Mouse (Mus musculus): Measurements from ENCODE around the gene Slc22a5. TPM values are rescaled to one million over a fixed set of nuclear protein-coding genes. Genes with fewer than 3 reads are reported as not detected.
"Not testable (repeated sequence)": the region's sequence is repeated elsewhere in the genome, so short reads cannot be mapped to it uniquely, and the experiment has no call there.

Gene Slc22a5
- total RNA-seq, 1 experiment from 2014 or later, result 11.0 TPM

DNA sequence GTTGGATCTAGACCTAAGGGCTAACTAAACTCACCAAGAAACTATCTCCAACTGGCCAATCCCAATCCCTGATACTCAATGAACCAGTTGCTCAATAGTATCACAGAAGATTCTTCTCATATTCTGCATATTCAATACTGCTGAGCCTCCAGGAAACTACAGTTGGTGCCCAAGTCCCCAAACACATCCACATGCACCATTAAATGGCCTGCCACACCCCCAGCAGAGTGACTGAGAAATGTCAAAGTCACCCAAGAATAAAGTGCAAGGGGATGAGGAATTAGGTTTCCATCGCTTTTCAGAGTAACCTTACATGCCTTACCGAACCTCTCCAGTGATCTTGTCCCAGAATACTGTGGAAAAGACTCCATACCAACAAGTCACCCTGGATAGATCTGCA, 1.2 kb downstream of the Slc22a5 start:
- no peak for ATAC-seq (replicated peaks; ENCODE audit: low read depth, poor library complexity, severe bottlenecking)

DNA sequence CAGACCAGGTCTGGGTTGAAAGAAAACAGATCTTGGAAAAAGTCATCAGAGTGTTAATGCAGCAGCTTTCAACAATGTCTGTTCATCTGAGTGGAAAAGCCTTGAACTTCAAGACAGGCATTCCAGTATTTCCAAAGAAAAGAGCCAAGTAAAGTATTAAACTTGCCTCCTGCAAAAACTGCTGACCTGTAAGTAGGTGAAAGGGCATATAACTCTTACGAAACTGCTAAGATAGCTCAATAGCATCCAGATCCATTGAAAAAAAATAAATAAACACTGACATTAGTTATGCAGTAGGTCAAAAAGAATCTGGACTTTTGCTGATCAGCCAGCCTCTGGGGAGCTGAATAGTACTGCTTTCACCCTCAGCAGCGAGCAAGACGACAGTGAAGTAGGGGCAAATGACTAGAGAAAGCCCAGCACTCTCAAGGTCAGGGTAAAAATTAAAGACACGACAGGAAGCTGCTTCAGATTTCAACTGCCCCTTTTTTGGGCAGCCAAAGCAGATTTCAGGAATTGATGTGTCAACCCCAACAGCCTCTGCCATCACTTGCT, 2.3 kb downstream of the Slc22a5 start:
- ATAC-seq (replicated peaks; ENCODE audit: low read depth, poor library complexity, severe bottlenecking), result no peak

DNA sequence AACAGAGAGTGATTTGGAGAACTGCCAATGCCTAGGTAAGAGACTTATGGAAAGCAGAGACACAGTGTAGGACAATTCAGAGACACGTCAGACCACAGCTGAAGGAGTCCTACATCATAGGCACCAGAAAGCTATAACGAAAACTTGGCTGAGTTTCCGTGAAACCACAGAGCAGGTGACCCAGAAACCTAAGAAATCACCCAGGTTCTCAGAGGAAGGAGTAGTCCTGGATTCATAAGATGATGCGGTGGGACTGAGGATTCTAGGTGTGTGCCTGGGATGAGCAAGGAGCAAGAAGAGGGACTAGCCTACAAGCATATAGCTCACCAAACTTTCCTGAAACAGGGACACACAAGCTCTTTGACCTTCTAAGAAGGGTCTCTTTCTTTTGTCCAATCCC, 3.2 kb downstream of the Slc22a5 start:
- ATAC-seq (replicated peaks; ENCODE audit: low read depth, poor library complexity, severe bottlenecking), result no peak

DNA sequence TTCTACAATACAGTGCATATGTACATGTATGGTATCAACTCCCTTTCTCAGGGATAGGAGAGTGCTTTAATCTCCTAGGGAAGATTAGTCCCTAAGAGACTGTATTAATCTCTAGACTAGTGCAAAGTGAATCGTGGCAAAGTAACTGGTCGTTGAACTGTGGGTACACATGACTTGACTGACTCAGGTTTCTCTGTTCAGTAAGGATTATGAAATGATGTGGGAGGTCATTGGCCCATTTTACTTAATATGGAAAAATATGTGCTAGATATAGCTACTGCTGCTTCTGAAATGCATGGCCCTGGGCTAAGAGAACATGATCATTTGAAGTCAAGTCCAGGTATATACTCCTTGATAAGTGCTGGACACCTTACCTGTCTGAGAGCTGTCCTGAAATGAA, 8.2 kb downstream of the Slc22a5 start:
- no peak for ATAC-seq (replicated peaks; ENCODE audit: low read depth, poor library complexity, severe bottlenecking)

DNA sequence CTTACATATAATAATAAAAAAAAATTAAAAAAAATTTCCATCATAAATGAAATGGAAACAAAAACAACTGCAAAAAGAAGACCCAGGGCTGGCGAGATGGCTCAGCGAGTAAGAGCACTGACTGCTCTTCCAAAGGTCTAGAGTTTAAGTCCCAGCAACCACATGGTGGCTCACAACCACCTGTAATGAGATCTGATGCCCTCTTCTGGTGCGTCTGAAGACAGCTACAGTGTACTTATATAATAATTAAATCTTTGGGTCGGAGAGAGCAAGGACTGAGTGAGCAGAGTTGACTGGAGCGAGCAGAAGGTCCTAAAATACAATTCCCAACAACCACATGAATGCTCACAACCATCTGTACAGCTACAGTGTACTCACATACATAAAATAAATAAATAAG, 13.4 kb downstream of the Slc22a5 start:
- ATAC-seq (replicated peaks; ENCODE audit: low read depth, poor library complexity, severe bottlenecking), result not testable (repeated sequence)

DNA sequence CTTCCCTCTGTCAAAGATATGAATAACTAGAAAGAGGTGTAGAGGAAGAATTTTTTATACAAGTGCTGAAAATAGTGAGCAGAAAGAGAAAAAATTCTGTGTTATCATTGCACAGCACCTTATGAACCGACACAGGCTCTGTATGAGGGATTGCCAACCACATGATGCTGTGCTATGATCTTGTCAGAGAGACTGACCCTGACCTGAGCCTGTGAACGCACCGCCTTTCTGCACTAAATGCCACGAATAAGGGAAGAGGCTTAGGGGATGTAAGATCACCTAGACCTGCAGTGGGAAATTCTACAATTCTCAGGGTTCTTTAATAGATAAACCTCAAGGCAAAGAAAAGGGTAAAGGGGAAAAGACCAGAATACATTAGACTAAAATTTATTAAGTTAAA, 15.0 kb downstream of the Slc22a5 start:
- no peak for ATAC-seq (replicated peaks; ENCODE audit: low read depth, poor library complexity, severe bottlenecking)

DNA sequence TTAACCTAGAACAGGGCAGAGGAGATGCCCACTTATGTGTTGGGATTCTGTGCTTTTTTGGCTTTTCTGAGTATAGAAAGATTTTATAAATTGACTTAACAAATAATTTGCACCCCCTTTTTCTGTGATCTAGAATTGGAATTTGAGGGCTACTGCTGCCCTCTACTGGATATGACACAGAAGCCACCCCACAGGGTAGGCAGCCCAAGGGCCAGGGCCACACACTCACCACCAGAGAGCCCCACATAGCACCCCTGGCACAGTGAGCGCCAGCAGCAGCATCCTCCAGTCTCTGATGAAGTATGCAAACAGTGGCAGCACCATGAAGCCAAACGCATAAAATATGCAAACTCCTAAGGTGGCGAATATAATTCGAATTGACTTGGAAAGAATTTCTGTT, 16.8 kb downstream of the Slc22a5 start:
- peak; percentile 93 for ATAC-seq (replicated peaks; ENCODE audit: low read depth, poor library complexity, severe bottlenecking)

DNA sequence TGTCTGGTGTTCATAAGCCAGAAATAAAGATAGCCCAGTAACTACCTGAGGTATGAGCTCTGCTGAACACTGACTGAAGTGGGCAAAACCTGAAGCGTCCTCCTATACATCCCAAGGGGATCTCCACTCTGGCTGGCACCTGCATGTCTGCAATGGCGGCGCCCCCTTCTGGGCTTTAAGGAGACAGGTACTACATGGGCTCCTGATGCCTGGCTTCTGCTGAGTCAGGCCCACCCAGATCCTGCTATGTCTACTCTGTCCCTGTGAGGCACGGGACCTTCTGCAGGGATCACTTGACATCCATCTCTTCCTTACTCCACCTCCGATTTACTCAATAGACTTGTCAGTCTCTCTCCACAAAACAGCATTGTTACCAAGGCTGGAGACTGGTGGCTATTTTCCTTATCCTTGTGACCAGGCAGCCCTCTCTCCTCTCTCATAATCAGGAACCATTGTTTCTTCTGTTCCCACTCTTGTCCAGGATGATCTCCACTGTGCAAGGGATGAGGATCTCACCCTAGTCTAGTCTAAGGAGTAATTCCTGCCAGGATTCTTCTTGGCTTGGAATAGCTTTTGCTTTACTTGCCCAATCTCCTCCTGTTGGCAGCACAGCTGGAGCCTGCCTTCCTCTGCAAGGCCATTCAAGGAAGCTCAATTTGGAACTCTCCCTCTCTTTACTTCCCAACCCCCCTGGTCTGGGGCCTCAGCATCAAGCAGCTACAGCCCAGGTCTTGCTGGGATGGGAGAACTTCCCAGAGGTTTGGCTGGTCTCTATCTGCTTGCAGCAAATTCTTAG, 17.4 kb downstream of the Slc22a5 start:
- not testable (repeated sequence) for ATAC-seq (replicated peaks; ENCODE audit: low read depth, poor library complexity, severe bottlenecking)

DNA sequence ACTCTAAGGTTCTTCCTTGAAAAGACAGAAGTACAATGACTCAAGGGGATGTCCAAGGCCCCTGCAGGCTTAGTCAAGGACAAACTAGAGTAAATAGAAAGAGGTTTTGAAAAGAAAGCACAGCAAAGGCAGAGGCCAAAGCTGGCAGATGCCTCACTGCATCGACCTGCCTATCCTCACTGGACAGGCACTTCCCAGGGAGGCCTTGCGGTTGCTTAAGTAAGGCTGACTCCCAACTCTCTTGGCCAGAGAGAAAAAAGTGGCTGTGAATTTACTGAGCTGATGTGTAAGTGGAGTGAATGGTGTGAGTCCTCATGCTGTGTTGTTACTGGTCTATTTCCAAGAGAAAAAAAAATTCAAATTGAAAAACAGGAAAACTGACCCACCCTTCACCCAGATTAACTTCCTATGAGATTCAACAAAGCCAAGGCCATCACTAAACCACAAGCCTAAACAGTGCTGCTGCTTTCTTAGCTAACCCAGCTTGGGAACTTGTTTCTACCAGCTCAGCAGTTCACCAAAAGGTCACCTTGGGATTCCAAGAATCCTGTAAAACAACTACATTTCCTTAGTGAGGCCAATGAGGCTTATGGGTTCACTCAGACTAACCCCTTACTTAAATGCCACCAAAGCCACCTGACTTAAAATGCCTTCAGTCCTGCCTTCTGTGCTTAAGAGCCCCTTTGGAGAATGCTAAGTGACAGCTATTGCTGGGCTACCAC, 19.5 kb downstream of the Slc22a5 start:
- no peak for ATAC-seq (replicated peaks; ENCODE audit: low read depth, poor library complexity, severe bottlenecking)

DNA sequence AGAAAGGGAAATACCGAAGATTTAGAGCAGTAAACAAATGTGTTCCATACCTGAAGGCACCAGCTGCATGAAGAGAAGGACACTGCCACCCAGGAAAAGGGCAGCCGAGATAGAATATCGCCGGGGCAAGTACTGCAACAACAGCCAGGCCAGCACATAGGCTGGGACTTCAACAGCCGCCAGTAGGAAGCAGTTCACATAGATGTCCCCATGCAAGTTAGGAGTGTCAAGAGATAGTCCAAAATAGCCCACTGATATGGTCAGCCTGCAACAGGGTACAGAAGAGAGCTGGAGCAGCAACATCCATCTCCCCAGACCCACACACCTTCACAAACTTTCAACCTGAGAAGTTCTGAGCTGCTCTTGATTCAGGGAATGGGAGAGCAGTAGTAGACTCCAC, 22.3 kb downstream of the Slc22a5 start:
- no peak for ATAC-seq (replicated peaks; ENCODE audit: low read depth, poor library complexity, severe bottlenecking)

DNA sequence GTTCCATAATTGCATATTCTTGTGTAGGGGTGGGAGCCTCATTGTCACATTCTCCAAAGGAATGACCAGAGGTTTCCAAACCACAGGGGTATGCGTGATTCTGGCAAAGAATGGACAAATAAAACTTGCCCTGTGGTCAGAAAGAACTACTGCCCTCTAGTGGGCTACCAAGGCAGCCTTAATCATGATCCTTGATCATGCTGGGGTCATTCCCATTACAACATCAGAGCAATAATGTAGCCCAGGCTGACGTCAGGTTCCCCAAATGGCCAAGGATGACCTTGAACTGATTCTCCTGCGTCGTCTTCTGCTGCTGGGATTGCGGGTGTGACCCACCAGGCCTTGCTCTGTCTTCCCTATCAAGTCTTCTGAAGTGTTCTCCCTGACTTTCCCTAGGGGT, 23.1 kb downstream of the Slc22a5 start:
- ATAC-seq (replicated peaks; ENCODE audit: low read depth, poor library complexity, severe bottlenecking), result 0 out of 2 replicates have a peak, but pooled peaks have one; percentile 24

DNA sequence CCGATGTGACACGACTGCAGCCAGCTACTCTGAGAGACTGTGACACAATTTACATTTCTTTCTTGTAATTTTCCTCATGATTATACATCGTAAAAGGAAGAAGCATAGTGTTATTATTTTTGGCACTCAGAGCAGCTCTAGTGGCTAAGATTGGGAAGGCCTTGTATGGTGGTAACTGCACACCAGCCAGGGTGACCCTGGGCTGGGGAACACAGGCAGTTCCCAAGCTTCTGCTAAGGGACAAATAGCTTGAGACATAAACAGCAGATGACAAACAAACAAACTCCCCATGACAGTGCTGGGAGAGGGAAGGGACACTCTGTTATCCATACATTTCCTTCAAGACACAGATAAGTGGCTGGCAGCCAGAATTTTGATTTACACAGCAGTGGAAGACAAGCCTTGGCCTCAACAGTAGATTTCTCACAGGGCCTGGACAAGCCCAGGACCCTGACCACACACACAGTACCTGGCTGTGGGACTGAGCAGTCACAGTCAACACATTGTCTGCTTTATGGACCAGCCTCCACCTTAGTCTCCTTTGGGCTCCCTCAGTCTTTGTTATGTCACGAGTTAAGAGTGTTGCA, 26.6 kb downstream of the Slc22a5 start:
- not testable (repeated sequence) for ATAC-seq (replicated peaks; ENCODE audit: low read depth, poor library complexity, severe bottlenecking)

DNA sequence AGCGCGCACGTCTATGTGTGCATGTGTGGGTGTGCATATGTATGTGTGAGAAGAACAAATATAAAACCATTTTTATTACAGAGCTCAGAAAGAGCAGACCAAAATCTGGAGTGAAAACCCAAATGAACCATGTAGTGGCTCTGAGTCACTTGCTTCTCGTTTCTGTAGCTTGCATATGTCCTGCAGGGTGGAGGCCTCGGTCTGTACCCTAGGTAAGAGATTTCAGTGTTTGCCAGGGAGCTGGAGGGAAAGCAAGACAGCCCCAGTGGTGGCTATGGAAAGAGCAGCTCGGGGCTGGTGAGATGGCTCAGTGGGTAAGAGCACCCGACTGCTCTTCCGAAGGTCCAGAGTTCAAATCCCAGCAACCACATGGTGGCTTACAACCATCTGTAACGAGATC, 30.5 kb downstream of the Slc22a5 start:
- not testable (repeated sequence) for ATAC-seq (replicated peaks; ENCODE audit: low read depth, poor library complexity, severe bottlenecking)

DNA sequence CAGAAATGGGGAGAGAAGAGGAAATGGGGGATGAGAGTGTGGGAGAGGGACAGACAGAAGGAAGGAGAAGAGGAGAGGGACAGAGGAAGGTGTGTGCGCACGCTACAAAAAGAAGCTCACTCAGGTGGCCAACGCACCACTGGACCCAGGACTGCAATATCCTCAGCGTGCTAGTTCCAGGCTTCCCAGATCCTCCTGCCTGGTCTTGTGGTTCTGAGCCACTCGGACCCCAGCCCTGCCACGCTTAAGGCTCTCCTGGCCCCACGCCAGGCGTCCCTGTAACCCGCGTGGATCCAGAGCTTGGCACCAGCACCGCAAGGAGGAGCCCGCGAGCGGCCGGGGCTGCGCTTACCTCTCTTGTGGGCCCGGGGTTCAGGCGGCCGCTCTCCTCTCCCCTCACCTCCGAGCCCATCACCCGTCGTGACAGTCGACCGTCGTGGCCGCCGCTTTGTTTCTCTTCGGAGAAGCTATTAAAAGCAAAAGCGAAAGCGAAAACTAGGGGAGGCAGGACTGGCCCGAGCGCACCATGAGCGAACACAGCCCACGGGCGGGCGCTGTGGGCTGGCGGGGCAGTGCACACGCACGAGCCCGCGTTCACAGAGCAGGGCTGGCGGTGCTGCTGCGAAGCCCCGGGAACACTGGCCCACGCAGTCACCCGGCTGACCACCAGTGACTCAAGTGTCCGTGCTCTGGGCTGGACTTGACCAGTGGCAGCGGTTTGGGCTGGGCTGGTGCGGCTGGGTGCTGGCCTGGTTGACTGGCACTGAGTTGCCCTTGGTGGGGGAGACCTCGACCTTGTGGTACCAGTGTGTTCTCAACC, 32.5 kb downstream of the Slc22a5 start, which contains the start of gene Gm12216:
TSS of gene Gm12216 (minus strand) at position 496 of the 820 bp plus-strand sequence.
- ATAC-seq (replicated peaks; ENCODE audit: low read depth, poor library complexity, severe bottlenecking), result peak; percentile 85

DNA sequence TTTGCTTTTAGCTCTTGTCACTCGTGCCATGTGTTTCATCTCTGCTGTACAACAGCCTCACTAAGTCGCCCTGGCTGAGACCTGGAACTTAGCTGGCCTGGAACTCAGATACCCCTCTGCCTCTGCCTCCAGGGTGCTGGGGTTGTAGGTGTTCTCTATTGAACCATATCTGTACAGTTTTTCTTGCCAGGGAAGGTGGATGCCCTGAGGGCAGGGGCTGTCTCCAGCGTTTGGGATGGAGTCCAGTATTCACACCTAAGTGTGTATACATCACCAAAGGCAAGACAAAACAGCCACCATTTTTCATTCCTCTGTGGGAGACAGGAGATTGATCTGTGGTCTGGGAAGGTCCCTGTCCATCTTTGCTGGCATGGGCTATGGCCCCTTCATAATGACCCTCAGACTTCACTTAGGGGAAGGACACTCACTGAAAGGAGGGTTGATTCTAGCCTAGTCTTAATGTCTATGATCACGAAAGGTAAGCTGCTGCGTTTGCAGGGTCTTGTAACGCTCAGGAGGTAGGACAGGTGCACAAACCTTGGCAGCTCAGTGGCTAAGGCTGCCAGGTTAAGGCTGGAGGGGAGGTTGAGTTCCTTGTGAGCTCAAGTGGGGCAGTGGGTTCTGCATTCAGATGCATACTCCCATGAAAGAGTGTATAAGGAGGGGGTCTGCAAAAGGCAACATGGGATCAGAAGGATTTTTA, 33.3 kb downstream of the Slc22a5 start:
- no peak for ATAC-seq (replicated peaks; ENCODE audit: low read depth, poor library complexity, severe bottlenecking)

DNA sequence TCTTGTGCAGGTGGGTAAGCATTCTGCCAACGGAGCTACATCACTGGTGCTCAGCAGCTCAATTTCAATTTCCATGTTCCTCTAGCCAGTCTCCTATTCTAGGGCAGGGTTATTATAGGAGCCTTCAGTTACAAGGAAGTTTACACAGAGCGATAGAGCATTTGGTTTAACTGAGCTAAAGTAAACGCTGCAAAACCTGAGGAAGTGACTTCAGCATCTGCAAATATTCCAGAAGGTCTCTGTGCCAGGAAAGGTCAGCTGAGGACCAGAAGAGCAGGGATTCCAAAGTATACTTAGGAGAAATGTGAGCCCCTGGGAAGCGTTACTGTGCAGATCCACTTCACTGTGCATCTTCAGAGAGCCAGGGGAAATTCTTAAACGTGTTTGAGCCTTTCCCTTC, 37.8 kb downstream of the Slc22a5 start:
- no peak for ATAC-seq (replicated peaks; ENCODE audit: low read depth, poor library complexity, severe bottlenecking)

DNA sequence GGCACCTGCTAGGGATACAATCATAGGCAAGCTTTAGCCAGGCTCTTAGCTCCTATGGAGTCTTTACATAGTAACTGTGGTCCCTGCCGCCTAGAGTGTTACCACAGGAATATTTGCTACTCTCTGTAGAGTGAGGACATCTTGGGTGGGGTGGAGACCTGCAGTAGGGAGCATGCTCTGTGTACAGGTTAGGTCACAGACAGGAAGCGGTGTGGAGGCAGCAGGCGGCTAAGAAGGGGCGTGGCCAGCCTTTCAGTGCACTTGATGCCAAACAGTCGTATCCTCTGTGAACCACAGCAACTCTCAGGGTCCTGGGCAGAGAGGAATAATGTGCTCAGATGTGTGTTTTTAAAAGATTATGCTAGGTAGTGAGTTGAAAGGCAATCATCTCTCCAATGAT, 39.7 kb downstream of the Slc22a5 start:
- ATAC-seq (replicated peaks; ENCODE audit: low read depth, poor library complexity, severe bottlenecking), result peak; percentile 94

DNA sequence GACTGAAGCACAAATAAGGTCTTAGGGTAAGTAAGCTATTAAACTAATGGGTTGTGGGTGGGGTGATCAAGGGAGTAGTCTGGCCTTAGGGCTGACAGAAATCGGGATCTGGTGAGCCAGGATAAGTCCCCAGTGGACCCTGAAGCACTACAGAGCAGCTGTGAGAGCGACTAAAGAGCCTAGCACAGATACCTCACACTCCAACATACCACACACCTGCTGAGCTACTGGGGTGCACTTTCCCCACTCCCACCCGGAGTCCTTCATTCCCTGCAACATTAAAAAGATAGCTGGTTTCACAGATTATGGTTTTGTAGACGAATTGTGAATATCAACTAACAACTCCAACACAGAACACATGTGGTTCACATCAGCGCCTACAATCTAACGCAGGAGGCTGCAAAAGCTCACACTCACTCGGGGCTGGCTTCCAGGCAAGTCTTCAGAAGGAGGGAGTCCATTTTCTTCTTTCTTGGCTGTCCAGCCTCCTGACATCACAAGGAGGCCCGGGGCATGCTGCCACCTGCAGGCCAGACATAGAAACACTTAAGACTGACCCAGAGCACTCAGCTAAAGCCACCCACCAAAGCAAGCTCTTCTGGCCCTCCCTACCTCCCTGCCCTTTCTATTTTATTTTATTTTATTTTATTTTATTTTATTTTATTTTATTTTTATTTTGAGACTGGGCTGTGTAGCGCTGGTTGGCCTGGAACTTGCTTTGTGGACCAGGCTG, 41.7 kb downstream of the Slc22a5 start:
- ATAC-seq (replicated peaks; ENCODE audit: low read depth, poor library complexity, severe bottlenecking), result peak; percentile 77

DNA sequence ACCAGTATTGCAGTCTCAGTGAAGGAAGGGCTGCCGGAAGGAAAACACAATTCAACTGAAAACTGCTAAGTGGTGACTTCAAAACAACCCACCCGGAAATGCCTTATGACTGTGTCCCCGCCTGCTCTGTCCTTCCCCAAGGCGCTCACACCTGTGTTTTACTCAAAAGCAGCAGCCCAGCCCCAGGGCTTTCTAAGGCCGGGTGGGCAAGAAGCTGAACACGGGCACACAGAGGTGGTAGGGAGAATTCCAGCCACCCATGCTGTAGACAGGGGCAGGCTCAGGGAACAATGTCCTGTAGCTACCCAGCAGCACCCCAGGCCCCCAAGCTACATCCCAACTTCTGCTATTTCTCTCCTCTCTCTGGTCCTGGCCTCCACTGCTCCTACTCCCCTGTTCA, 45.8 kb downstream of the Slc22a5 start:
- peak; percentile 31 for ATAC-seq (replicated peaks; ENCODE audit: low read depth, poor library complexity, severe bottlenecking)
